Mouse (Mus musculus) lung, postnatal 4 days (tissue): ENCODE measurements around the gene Pde4dip.
A peak's percentile ranks its signal among the peaks of the same experiment; 100 is the strongest.

Experiments used
- DNase-seq, 2 experiments: peaks; one replicate each; pipeline ENCODE4 v3.0.0; 2021

Gene Pde4dip

DNA sequence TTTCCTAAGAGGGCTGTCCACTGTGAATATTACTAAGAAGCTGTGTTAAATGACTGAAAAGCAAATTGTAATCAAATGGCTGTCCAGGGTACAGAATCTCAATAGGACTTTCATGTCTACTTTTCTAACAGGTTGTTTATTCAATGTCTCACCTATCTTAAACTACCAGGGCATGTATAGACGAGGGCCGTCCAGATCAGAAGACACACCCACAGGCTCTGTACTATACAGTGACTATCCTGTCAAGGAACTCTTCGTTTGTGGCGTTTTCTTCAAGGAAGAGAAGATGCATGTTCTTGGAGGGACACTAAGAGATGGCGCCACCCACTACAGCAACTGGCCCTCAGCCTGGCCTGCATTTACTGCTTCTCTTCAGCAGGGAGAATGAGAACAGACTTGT, 152.9 kb downstream of the Pde4dip start:
- DNase-seq, result no peak

DNA sequence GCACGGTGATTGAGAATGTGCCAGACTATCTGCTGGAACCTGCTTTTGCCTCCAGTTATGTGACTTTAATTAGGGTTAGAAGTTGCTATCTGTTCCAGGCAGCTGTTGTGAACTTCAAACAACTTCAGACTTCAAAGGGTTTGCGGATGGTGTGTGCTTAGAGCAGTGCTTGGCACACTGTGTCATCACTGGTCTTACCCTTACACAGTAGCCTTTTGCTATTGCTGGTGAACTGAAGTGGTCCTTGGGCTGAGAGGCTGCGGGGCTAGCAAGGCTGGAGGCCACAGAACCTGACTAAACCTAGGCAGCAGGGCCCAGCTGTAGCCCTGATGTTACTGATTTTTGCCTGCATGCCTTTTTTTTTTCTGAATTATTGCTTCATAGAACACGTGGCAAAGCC, 154.2 kb downstream of the Pde4dip start:
- no peak for DNase-seq

DNA sequence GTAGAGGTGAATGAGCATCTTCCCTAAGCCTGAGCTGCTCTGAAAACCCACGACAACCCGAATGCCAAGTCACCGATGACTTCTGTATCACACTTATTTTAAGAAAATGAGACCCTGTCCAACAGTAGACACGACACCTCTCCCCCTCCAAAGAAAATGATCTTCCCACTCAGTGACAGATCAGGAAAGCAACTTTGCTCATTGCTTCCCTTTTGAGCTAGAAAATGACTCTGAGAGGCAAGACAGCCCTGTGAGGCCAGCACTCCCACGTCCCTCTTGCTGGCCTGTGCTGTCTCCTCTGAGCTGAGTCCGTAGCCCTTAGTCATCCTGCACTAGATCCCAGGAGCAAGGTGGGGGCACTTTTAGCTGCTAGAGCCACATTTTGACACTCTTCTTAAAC, 155.9 kb downstream of the Pde4dip start:
- DNase-seq, result no peak

DNA sequence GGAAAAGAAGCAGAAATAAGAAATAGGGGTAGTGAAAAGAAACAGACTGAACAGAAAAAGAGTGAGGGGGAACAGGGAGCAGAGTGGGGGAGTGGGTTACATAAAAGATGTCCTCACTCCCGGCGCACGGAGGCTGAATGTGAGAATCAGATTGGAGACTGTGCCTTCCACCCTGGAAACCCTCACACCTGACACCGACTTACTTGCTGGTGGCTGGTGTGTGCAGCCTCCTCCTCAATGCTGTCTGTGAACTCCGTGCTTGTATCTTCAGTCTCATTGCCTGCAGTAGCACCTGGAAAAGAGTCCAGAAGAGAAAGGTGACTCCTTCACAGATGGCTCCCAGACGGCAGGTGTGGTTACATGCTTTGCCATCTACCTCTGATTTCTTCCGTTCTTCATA, 157.9 kb downstream of the Pde4dip start:
- no peak for DNase-seq

DNA sequence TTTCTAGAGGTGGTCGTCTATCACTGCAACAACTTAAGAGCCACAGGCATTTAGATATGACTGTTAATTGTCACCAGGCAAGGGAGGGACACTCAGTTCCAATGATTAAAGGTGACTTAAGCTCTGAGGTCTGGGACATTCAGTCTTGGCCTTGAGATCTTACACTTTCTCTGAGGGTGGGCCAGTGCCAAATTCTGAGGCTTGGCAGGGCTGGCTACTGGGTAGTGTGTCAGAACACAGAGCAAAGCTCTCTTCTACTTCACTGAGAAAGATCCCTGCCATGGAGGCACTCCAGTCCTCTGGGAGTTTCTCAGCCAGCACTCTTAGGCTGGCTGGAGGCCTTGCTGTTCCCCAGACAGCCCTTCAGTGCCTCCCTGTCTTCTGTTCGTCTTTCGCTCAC, 158.4 kb downstream of the Pde4dip start:
- DNase-seq, result no peak

DNA sequence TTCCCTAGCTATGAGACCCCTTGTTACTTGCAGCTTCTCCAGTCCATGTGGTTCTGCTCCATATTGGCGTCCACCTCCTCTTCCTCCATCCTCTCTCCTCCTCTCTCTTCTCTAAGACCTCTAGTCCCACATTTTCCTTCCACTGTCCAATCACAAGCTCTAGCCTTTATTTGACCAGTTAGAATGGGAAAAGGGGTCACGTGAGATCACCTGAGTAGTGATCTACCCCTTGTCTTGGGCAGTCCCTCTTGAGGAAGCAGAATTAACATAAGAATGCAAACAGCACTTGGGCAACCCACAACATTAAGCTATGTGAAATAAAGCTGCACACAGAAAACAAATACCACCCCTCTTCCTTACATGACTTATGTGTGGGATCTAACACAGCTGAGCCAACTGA, 160.7 kb downstream of the Pde4dip start:
- DNase-seq, result no peak

DNA sequence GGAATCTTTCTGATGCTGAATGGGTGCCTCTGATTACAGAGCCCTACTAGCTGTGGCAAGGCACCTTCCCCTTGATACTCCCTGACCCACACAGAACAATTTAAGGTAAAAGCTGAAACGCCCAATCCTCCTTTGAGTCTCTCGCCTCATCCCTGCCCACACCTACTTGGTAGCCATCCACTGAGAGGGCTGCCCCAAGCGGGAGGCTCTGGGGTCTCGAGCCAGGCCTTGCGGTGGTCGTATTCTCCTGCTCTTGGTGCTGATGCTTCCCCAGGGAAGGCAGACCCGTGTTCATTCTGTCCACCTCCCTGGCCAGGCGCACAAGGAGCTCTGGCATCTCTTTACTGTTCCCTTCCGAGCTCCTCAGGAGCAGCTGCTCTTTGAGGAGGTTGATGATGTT, 169.4 kb downstream of the Pde4dip start:
- DNase-seq, result no peak

DNA sequence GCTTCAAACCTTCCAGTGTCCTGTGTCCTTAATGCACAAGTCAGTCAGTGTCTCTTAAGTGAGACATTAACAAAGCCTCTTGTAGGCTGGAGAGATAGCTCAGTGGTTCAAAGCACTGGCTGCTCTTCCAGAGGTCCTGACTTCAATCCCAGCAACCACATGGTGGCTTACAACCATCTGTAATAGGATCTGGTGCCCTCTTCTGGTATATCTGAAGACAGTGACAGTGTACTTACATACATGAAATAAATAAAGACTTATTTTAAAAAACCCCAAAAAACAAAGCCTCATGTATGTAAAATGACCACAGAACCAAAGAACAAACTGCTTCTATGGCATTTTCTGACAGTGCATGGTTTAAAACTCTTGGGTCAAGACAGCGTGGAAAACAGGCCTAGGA, 172.6 kb downstream of the Pde4dip start:
- no peak for DNase-seq

DNA sequence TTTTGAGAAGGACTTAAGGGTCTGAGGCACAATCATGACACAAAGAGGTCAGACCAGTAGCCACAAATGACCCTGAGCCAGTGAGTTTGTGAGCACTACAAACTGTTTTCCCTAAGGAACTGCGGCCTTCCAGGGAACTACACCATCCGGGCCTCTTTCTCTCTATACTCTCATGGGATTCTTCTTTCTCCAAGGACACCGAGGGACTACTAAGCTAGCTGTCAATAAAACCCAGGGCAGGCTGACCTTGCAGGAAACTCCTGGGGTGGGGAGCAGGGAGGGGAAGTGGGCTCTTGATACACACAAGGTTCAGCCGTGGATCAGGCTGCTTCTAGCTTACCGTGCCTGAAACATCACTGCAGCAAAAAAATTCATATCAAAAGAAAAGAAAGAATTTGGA, 177.6 kb downstream of the Pde4dip start:
- DNase-seq, result no peak

DNA sequence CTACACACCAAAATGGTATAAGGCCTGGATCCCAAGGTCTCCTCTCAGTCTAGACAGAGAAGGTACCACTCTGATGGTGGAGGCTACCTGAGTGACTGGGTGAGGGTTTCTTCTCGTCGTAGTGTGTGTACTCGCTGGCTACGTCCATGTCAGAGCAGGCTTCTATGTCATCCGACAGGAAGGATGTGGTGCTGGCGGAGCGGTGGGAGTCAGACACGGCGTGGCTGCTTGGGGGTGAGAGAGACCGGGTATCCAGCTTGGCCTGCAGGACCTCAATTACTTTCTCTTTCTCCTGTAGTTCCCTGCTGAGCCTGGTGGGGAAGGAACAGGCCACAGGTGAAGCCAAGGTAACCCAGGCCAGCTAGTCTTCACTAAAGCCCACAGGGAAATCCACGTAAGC, 178.4 kb downstream of the Pde4dip start:
- no peak for DNase-seq

DNA sequence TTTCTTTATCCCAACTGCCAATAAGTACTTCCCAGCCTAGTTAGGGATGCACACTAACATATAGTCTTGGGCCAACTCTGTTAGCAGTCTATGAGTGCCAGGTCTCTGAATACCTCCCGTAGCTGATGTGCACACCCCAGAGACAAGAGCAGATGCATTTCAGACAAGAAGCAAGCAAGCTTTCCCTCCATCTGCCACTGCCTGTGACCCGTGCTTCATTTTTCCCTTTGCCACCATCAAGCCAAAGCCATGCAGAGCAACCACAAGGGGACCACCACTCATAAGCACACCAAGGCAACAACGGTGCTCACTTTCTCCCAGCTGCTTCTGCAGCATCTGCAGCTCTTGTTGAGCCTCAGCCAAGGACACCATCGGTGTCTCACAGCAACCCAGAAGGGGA, 181.9 kb downstream of the Pde4dip start:
- DNase-seq, result no peak

DNA sequence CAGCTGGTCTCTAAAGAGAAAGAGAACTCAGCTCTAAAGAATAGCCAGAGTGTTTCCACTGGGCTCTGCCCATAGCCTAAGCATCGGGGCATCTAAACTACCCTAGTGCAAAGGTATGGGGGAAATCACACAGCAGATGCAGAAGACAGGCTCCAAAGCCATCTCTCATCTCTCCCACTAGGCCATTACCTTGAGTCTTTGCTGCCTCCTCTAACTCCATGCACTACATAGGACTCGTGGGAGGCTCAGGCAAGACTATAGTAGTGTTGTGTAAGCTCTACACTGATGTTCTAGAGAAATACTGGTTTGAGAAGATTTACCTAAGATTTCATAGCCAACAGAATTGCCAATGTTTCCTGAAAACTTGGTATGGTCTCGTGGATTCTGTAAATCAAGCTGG, 183.0 kb downstream of the Pde4dip start:
- no peak for DNase-seq

DNA sequence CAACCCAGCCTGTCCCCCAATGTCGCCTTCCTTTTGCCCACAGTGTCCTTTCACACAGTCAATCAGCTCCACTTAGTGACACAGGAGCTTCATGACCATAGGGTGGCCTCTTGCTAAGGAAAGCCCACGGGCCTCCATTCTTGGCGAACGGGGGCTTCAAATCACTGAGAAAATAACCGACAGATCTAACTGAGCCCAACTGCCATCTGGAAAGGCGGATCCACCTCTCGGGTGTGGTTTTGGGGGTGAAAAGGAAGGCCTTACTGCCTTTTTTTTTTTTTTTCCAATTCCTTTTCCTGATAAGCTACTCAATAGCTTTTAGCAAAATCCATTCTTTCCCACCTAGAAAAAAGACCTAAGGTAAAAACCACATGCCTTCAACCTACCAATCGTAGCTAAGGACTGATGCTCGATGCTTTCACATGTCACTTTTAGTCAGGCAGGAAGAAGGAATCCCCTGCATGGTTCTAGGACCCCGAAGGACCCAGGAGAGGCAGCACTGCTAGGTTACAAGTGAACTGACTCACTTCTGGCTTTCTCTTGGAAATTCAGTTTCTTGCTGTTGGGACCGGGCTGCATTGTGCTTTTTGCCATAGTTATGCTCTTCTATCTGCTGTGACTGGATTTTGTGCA, 185.9 kb downstream of the Pde4dip start:
- DNase-seq, result no peak

DNA sequence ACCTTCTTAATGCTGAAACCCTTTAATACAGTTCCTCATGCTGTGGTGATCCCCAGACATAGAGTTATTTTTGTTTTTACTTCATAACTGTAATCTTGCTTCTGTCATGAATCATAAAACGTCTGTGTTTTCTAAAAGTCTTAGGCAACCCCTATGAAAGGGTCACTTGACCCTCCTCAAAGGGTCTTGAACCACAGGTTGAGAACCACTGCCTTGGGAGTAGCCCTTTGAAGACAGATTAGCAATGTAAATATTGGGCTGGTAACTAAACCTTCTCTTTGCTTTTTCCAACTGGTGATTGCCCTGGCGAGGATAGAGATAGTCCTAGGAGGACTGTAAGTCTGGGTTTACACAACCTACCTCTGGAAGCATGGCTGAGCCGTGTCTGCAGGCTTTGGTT, 187.3 kb downstream of the Pde4dip start:
- DNase-seq, result no peak

DNA sequence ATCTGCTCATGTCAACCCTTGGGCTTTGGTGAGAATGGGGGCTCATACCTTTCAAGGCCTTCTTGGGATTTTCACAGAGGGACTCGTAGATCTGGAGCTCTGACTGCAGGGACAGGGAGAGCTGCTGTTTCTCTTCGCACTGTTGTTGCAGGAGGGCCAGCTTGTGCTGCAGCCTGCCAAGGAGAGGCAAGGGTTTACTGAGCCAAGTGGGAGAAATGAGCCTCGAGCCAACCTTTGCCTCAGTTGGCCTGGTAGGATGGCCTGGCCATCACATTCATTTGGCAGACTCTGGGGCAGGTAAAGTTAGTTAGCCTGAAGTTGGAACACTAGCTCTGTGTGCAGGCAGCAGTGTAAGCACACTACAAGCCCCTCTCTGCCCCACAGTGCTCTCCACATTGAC, 189.4 kb downstream of the Pde4dip start:
- DNase-seq, result no peak

DNA sequence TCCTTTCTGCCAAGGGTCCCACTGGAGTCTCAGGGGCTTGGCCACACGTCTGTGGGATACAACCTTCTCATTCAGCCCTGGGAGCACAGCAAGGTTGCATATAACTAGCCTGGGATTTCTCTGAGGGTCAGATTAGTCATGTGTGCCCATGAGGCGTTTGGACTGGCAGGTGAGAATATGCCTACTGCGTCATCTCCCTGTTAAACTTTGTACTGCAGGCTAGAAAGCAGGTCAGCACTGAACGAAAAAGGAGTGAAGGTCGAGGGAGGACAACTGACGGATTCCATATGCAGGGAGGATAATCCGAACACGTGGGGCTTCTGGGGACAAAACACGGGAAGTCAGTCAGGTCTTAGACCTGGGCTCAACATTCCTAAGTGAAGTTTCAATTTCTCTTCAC, 191.2 kb downstream of the Pde4dip start:
- DNase-seq, result no peak

DNA sequence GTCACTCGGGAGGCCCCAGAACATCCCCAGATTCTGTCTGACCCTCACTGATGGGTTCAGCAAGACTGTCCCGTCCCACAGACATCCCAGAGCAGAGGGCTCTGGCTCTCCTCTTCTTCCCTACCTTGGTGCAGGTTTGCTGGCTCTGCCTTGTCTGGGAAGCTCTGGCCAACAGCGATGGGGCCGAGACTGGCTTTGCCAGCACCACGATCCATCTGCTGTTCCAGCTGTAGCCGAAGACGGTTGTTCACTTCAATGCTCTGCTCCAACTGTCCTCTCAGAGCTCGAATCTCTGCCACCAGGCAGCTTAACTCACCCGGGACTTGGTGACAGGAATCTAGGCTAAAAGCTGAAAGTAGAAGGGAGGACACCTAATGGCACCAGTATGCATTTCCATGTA, 191.6 kb downstream of the Pde4dip start:
- no peak for DNase-seq

DNA sequence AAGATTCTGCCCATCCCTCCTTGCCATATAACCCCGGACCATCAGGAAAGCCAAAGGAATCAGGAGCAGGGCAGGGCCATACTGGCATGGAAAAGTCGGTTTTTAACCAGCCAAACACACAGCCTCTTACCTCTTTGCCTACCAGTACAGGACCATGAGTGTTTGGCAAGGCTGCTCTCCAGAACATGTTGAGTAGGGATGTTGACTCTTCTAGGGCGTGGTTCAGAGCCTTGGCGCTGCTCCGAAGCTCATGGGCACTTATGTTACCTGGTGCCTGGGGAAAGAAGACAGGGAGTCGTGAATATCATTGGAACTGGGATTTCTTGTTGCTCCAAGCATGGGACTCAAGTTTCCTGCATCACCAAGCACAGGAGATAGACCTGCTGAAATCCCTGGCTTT, 194.7 kb downstream of the Pde4dip start:
- peak; percentile 21 to 50 for DNase-seq

DNA sequence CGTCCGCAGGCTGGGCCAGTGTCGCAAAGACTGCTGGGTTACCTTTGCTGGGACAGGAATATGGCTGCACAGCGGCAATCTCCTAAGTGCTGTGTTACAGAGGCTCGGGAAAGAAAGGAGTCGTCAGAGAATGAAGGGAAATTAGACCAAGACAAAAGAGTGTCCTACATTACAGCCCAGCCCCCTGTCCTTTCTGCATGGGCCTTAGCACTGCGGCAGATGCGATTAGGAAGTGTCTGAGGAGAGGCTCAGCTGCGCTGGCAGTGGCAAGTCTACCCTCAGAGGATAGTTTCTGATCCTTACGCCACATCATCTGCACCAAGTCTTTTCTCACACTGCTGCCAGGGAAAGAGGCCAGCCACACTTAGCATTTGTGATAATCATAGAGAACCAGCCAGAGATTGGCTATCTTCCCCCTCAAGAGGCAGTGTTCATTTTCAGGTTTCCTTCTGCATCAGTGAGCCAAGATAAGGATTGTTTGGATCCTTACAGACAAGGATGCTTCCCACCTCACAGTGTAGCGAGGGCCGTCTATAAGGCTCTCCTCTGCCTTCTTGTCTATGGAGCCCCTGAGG, 197.0 kb downstream of the Pde4dip start:
- no peak for DNase-seq

DNA sequence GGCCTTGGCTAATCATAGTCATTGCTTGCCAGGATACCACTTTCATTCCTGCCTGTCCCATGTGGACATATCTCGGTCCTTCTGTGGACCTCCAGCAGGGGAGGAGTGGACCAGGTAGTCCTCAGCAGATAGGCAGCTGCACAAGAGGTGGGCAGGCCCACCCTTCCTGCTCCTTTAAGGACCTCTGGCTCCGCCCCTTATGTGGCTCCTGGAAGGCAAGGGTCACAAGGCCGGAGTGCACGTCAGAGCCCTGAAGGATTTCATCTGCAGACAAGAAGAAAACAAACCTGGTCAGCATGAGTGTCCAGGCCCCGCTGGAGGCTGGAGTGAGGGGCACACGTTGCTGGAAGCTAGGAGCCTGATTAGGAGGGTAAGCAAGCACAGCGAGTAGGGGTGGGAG, 197.9 kb downstream of the Pde4dip start:
- no peak for DNase-seq

DNA sequence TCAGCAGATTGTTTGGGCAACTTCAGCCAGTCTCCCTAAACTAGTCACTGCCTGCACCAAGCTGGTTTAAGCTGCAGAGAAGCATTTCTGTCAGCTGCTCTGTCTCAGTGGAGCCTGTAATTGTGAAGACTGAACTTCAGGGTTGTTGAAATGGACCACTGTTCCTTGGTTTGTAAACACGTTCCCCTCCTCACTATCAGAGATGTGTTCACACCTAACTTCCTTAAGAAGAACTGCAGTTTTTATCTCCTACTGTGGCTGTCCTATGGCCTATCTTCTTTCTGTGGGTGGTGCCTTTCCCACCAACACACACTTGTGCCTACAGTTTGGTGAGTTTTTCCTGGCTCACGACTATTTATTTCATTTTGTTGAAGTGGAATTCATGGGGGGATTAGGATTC, 199.2 kb downstream of the Pde4dip start:
- no peak for DNase-seq

DNA sequence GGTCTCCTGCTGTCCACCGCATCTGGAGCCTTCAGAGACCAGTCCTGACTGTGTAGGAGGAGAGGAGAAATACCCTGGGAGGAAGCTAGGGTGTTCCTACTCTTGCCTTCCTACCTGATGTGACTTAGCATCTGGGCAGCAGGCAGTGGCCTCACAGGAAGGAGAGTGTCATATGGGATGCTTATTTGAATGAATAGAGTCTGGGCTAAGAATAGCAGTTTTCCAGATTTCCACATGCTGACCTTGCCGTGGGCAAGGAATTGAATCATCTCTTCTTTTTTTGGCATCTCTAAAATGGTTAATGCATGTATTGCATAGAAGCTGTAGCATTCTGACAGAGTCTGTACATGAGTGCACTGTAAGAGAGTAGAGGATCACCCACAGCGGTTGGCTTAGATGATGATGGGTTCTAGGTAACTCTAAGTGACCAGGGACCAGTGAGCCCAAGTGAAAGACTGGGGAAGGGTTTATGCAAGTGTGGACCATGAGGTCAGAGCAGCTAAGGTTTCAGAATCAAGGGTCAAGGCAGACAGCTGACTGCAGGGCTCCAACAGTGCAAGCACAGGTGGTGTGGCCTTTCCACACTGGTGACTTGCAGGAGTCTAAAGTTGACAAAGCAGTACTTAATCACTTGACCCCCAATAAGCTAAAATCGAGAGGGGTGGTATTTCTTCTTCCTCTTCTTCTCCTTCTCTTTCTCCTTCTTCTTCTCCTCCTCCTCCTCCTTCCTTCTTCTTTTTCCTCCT, 202.0 kb downstream of the Pde4dip start:
- no peak for DNase-seq

DNA sequence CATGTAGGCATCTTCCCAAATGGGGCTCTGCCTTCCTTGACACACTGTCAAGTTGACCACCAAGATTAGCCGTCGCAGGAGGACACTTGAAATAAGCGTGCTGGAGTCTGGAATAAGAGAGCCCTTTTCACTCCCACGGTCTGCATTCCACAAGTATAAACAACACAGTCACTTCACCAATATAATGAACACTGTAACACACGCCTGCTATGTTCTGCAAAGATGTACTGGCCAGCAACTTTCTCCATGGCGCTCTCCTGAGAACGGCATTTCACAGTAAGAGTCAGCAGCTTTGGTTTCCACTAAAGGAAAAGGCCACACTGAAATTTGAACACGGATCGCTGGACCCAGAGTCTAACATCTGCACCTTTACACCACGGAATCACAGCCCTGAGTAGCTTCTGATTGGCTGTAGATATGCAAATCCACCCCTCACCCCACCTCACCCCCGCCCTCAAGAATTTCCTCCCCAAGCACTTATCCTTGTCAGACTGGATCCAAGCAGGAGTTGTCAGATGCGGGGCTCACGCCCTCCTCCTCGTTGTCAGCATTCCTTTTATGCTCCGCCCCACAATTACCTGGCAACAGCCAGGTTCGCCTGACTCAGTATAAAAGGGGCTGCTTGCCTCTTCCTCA, 204.8 kb downstream of the Pde4dip start:
- peak; percentile 57 to 82 for DNase-seq

DNA sequence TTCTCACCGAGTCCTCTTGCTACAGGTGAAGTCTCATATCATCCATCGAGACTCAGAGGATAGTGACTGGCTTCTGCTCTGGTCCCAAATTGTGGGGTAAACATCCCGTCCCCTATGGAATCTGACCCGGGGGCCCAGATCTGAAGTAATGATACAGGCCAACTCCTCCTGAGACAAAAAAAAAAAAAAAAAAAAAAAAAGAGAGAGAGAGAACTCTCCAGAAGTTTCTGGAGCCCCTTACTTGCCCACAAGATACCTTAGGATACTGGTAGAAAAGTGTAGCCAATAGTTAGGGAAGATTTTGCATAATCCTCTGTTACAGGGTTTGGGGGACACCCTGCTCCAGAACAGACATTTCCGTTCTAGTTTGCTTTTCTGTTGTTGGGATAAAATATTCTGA, 205.9 kb downstream of the Pde4dip start:
- DNase-seq, result no peak
